8 mouse cellular contexts compared by ENCODE assay signal in genomic region chr1:74332930-74333329, GRCm38 (mm10). TPM values are rescaled to one million over a fixed set of nuclear protein-coding genes. Genes with fewer than 3 reads are reported as not detected.
DNase-seq lines count a peak whose midpoint lies in the region; ATAC-seq and TF ChIP-seq lines count a peak whose summit lies in the region.

No protein-coding gene starts in this region.

- peak overlapping the region; percentile 61 for H3K9ac ChIP-seq in kidney, embryonic 15.5 days
- peak overlapping the region; percentile 62 for H3K9ac ChIP-seq in forebrain, embryonic 16.5 days (replicated peaks; ENCODE audit: low read depth, low read length)
- peak overlapping the region; percentile 14; the same call in 1 of the 2 replicates for H3K9ac ChIP-seq in liver, embryonic 14.5 days (replicated peaks)

- no peak for DNase-seq in kidney, adult 8-10 months
- no peak for DNase-seq in liver, embryonic 14.5 days (ENCODE audit: low read depth in 3 of 3, low spot score in 3 of 3)
- DNase-seq in layer of hippocampus, adult 18-20 months (ENCODE audit: low spot score in 2 of 2) = no peak
- DNase-seq in ovary, postnatal 36 days (ENCODE audit: low spot score) = no peak
- no peak for DNase-seq in spleen, postnatal 4 days (ENCODE audit: low spot score in 2 of 2)

- peak overlapping the region; percentile 91 for H3K4me2 ChIP-seq in kidney, embryonic 15.5 days
- peak overlapping the region; percentile 84 for H3K4me2 ChIP-seq in forebrain, embryonic 16.5 days (ENCODE audit: low read length)
- H3K4me2 ChIP-seq in liver, embryonic 14.5 days (ENCODE audit: low read depth) = peak overlapping the region; percentile 79

- no peaks in the 10 kb centered on the region for H3K9me3 ChIP-seq in kidney, embryonic 15.5 days (replicated peaks)
- H3K9me3 ChIP-seq in forebrain, embryonic 16.5 days (ENCODE audit: control insufficient read depth, low read length) = no peaks in the 10 kb centered on the region
- no peaks in the 10 kb centered on the region for H3K9me3 ChIP-seq in liver, embryonic 14.5 days (ENCODE audit: control insufficient read depth, low read length)

- TF ChIP-seq CTCF in liver, embryonic 14.5 days (IDR thresholded peaks at IDR 0.05; ENCODE audit: low read depth) = no peak

- H3K4me1 ChIP-seq in kidney, embryonic 15.5 days = peaks cover 56% of the 10 kb centered on the region
- peaks cover 27% of the 10 kb centered on the region for H3K4me1 ChIP-seq in brown adipose tissue, adult 24 weeks (ENCODE audit: control insufficient read depth, insufficient read depth, insufficient read length, low read length)
- H3K4me1 ChIP-seq in forebrain, embryonic 16.5 days (replicated peaks; ENCODE audit: control insufficient read depth, insufficient read depth, low read length) = peaks cover 25% of the 10 kb centered on the region
- peaks cover 18 to 24% of the 10 kb centered on the region in 2 experiments for H3K4me1 ChIP-seq in liver, embryonic 14.5 days (replicated peaks; ENCODE audit: control insufficient read depth in 2 of 2, insufficient read depth in 2 of 2, low read length in 1 of 2)

- 5% methylated on average over 9 of the region's 9 CpGs for WGBS in kidney, embryonic 15.5 days
- 2% methylated on average over 9 of the region's 9 CpGs for WGBS in forebrain, embryonic 16.5 days
- 5% methylated on average over 9 of the region's 9 CpGs for WGBS in liver, embryonic 14.5 days (ENCODE audit: insufficient replicate concordance)

- peak overlapping the region; percentile 53 for H3K4me3 ChIP-seq in kidney, embryonic 15.5 days (replicated peaks)
- H3K4me3 ChIP-seq in brown adipose tissue, adult 24 weeks (ENCODE audit: insufficient read depth, low read depth, low read length) = peak overlapping the region; percentile 64
- peak overlapping the region; percentile 55 for H3K4me3 ChIP-seq in forebrain, embryonic 16.5 days (replicated peaks; ENCODE audit: low read length)
- H3K4me3 ChIP-seq in liver, embryonic 14.5 days (ENCODE audit: insufficient read depth in 1 of 2, low read depth in 2 of 2, low read length in 2 of 2) = peak overlapping the region; percentile 25 to 56

- H3K27ac ChIP-seq in kidney, embryonic 15.5 days = peak overlapping the region; percentile 86
- peak overlapping the region; percentile 70 for H3K27ac ChIP-seq in brown adipose tissue, adult 24 weeks (replicated peaks; ENCODE audit: low read depth, low read length)
- H3K27ac ChIP-seq in forebrain, embryonic 16.5 days (ENCODE audit: low read length) = peak overlapping the region; percentile 70
- no peak overlapping the region for H3K27ac ChIP-seq in liver, embryonic 14.5 days

- ATAC-seq in kidney, embryonic 15.5 days (replicated peaks; ENCODE audit: low FRiP score) = no peak
- ATAC-seq in forebrain, embryonic 16.5 days = peak; percentile 9; the same call in 1 of the 2 replicates
- no peak for ATAC-seq in liver, embryonic 14.5 days (ENCODE audit: insufficient read depth)

- no peaks in the 10 kb centered on the region for H3K27me3 ChIP-seq in kidney, embryonic 15.5 days
- H3K27me3 ChIP-seq in forebrain, embryonic 16.5 days (replicated peaks; ENCODE audit: control insufficient read depth, insufficient read depth, low read length) = no peaks in the 10 kb centered on the region
- H3K27me3 ChIP-seq in liver, embryonic 14.5 days (ENCODE audit: control insufficient read depth, insufficient read depth, low read length) = no peaks in the 10 kb centered on the region

- TF ChIP-seq EP300 in liver, embryonic 14.5 days (IDR thresholded peaks at IDR 0.05; ENCODE audit: low read depth) = no peak

- H3K36me3 ChIP-seq in kidney, embryonic 15.5 days = no peaks in the 10 kb centered on the region; the same call in 1 of the 2 replicates
- no peaks in the 10 kb centered on the region for H3K36me3 ChIP-seq in forebrain, embryonic 16.5 days (ENCODE audit: control insufficient read depth, insufficient read depth)
- H3K36me3 ChIP-seq in liver, embryonic 14.5 days (replicated peaks; ENCODE audit: control insufficient read depth, insufficient read depth, low read depth) = no peaks in the 10 kb centered on the region

RNA-seq across cellular contexts. Expression of gene Tmbim1, which starts 27.5 kb away (rescaled TPM):
- 25.6 and 31.2 TPM in 2 replicates for polyA plus RNA-seq in kidney, embryonic 15.5 days (2015; fragmentation: Nextera tagmentation; extraction: Ambion mirVana)
- 34.6 and 41.7 TPM in 2 replicates for polyA plus RNA-seq in brown adipose tissue, adult 24 weeks (2012; ENCODE audit: insufficient read depth, insufficient read length, missing spikeins)
- 6.9 and 7.7 TPM in 2 replicates for polyA plus RNA-seq in forebrain, embryonic 16.5 days (2015; fragmentation: Nextera tagmentation; extraction: Ambion mirVana)
- polyA plus RNA-seq in liver, embryonic 14.5 days (2012; rRNA removed) = 6.7 and 10.5 TPM in 2 replicates
- 10.1 and 11.7 TPM in 2 replicates for polyA plus RNA-seq in liver, embryonic 14.5 days (2014; fragmentation: Nextera tagmentation; extraction: Ambion mirVana)
- 10 to 100 TPM; 23.6 to 27.1 TPM for total RNA-seq in layer of hippocampus, adult 18-20 months (2021)

RNA-seq across cellular contexts. Expression of gene Catip, which starts 29.0 kb away (rescaled TPM):
- polyA plus RNA-seq in kidney, embryonic 15.5 days (2015; fragmentation: Nextera tagmentation; extraction: Ambion mirVana) = 0.67 and 0.82 TPM in 2 replicates
- not detected in 2 replicates for polyA plus RNA-seq in brown adipose tissue, adult 24 weeks (2012; ENCODE audit: insufficient read depth, insufficient read length, missing spikeins)
- 1.0 and 1.2 TPM in 2 replicates for polyA plus RNA-seq in forebrain, embryonic 16.5 days (2015; fragmentation: Nextera tagmentation; extraction: Ambion mirVana)
- polyA plus RNA-seq in liver, embryonic 14.5 days (2012; rRNA removed) = 0.05 and 0.10 TPM in 2 replicates
- not detected in 2 replicates for polyA plus RNA-seq in liver, embryonic 14.5 days (2014; fragmentation: Nextera tagmentation; extraction: Ambion mirVana)
- total RNA-seq in layer of hippocampus, adult 18-20 months (2021) = 1 to 10 TPM; 1.0 to 1.2 TPM

RNA-seq across cellular contexts. Expression of gene Slc11a1, which starts 42.1 kb away (rescaled TPM):
- polyA plus RNA-seq in kidney, embryonic 15.5 days (2015; fragmentation: Nextera tagmentation; extraction: Ambion mirVana) = 3.8 and 5.9 TPM in 2 replicates
- 1.5 and 5.8 TPM in 2 replicates for polyA plus RNA-seq in brown adipose tissue, adult 24 weeks (2012; ENCODE audit: insufficient read depth, insufficient read length, missing spikeins)
- polyA plus RNA-seq in forebrain, embryonic 16.5 days (2015; fragmentation: Nextera tagmentation; extraction: Ambion mirVana) = 1.2 and 1.5 TPM in 2 replicates
- polyA plus RNA-seq in liver, embryonic 14.5 days (2012; rRNA removed) = 9.2 and 13.7 TPM in 2 replicates
- 8.3 and 8.7 TPM in 2 replicates for polyA plus RNA-seq in liver, embryonic 14.5 days (2014; fragmentation: Nextera tagmentation; extraction: Ambion mirVana)
- 1 to 10 TPM; 3.2 to 4.5 TPM for total RNA-seq in layer of hippocampus, adult 18-20 months (2021)

RNA-seq across cellular contexts. Expression of gene Pnkd, which starts 48.2 kb away (rescaled TPM):
- polyA plus RNA-seq in kidney, embryonic 15.5 days (2015; fragmentation: Nextera tagmentation; extraction: Ambion mirVana) = 138 and 139 TPM in 2 replicates
- 117 and 146 TPM in 2 replicates for polyA plus RNA-seq in brown adipose tissue, adult 24 weeks (2012; ENCODE audit: insufficient read depth, insufficient read length, missing spikeins)
- 98.4 and 105 TPM in 2 replicates for polyA plus RNA-seq in forebrain, embryonic 16.5 days (2015; fragmentation: Nextera tagmentation; extraction: Ambion mirVana)
- polyA plus RNA-seq in liver, embryonic 14.5 days (2012; rRNA removed) = 16.8 and 17.8 TPM in 2 replicates
- 42.1 and 42.6 TPM in 2 replicates for polyA plus RNA-seq in liver, embryonic 14.5 days (2014; fragmentation: Nextera tagmentation; extraction: Ambion mirVana)
- 100 to 1,000 TPM; 192 to 206 TPM for total RNA-seq in layer of hippocampus, adult 18-20 months (2021)

RNA-seq across cellular contexts. Expression of gene Aamp, which starts 48.4 kb away (rescaled TPM):
- 267 and 283 TPM in 2 replicates for polyA plus RNA-seq in kidney, embryonic 15.5 days (2015; fragmentation: Nextera tagmentation; extraction: Ambion mirVana)
- polyA plus RNA-seq in brown adipose tissue, adult 24 weeks (2012; ENCODE audit: insufficient read depth, insufficient read length, missing spikeins) = 66.7 and 77.7 TPM in 2 replicates
- polyA plus RNA-seq in forebrain, embryonic 16.5 days (2015; fragmentation: Nextera tagmentation; extraction: Ambion mirVana) = 216 and 225 TPM in 2 replicates
- polyA plus RNA-seq in liver, embryonic 14.5 days (2012; rRNA removed) = 47.3 and 55.8 TPM in 2 replicates
- polyA plus RNA-seq in liver, embryonic 14.5 days (2014; fragmentation: Nextera tagmentation; extraction: Ambion mirVana) = 84.4 and 89.0 TPM in 2 replicates
- 100 to 1,000 TPM; 163 to 168 TPM for total RNA-seq in layer of hippocampus, adult 18-20 months (2021)
